Mouse (Mus musculus) mammary gland, adult 2 months (tissue): ENCODE data around the gene Btbd35f26. TPM values are rescaled to one million over a fixed set of nuclear protein-coding genes. Genes with fewer than 3 reads are reported as not detected.

Experiments used
- polyA plus RNA-seq: library from polyadenylated mRNA; depleted of rRNA; stranded (reverse); fragments of >200 nt; gene quantifications from 2 replicates; pipeline ENCODE4 v1.2.3, GENCODE M21; 2012; ENCODE audit warnings: low replicate concordance; rRNA removed

Btbd35f26 gene
- polyA plus RNA-seq, result not detected in 2 replicates

GRCm38 (mm10) chrX:31336154-31336553 lies at the start of gene Btbd35f26:
TSS of gene Btbd35f26 (plus strand) at chrX:31336454.

GRCm38 (mm10) chrX:31383818-31384217 lies 47.6 kb downstream of the Btbd35f26 start, which contains the start of gene Btbd35f19:
TSS of gene Btbd35f19 (minus strand) at chrX:31383918.

Other genes starting within 250 kb of the Btbd35f26 start
- gene Btbd35f29, start 218.8 kb upstream of the Btbd35f26 start, polyA plus RNA-seq, result not detected in 2 replicates
- gene Spin2f, start 82.6 kb upstream of the Btbd35f26 start, polyA plus RNA-seq, result not detected in 2 replicates
- not detected in 2 replicates for gene Btbd35f19, start 47.5 kb downstream of the Btbd35f26 start, polyA plus RNA-seq
- gene Gm21883, start 237.8 kb downstream of the Btbd35f26 start, polyA plus RNA-seq, result not detected in 2 replicates